Mouse (Mus musculus) left cerebral cortex, adult 11 months (tissue): ENCODE measurements around the gene Has3.
"Not testable (repeated sequence)": the region's sequence is repeated elsewhere in the genome, so short reads cannot be mapped to it uniquely, and the experiment has no call there.

Source experiments
- DNase-seq: peaks from one replicate; pipeline ENCODE4 v3.0.0; 2022; ENCODE audit warnings: low spot score

Gene Has3

GRCm38 (mm10) chr8:106887336-106888189, 17.5 kb downstream of the Has3 start:
- peak; percentile 47 for DNase-seq

GRCm38 (mm10) chr8:106888803-106889202, 18.8 kb downstream of the Has3 start:
- DNase-seq = no peak

GRCm38 (mm10) chr8:106892210-106892805, 22.3 kb downstream of the Has3 start:
- no peak for DNase-seq

GRCm38 (mm10) chr8:106892806-106893451, 22.9 kb downstream of the Has3 start:
- no peak for DNase-seq

GRCm38 (mm10) chr8:106893481-106894156, 23.6 kb downstream of the Has3 start, which contains the start of gene Utp4:
Gene Utp4 (plus strand): TSS chr8:106893636.
- DNase-seq = peak; percentile 62

- no peak for DNase-seq
Measured at GRCm38 (mm10) chr8:106899473-106899872, 29.4 kb downstream of the Has3 start.

GRCm38 (mm10) chr8:106905727-106906480, 35.9 kb downstream of the Has3 start:
- peak; percentile 57 for DNase-seq

- DNase-seq = no peak
Measured at GRCm38 (mm10) chr8:106906635-106907034, 36.6 kb downstream of the Has3 start.

- no peak for DNase-seq
Measured at GRCm38 (mm10) chr8:106907450-106907849, 37.4 kb downstream of the Has3 start.

GRCm38 (mm10) chr8:106908291-106908690, 38.2 kb downstream of the Has3 start:
- no peak for DNase-seq

GRCm38 (mm10) chr8:106913631-106914030, 43.6 kb downstream of the Has3 start:
- no peak for DNase-seq

- DNase-seq = no peak
Measured at GRCm38 (mm10) chr8:106919721-106920394, 49.8 kb downstream of the Has3 start.

GRCm38 (mm10) chr8:106920395-106920741, 50.3 kb downstream of the Has3 start:
- DNase-seq = no peak

- DNase-seq = no peak
Measured at GRCm38 (mm10) chr8:106924057-106924456, 54.0 kb downstream of the Has3 start.

- DNase-seq = no peak
Measured at GRCm38 (mm10) chr8:106924904-106925349, 54.9 kb downstream of the Has3 start.

GRCm38 (mm10) chr8:106925446-106925845, 55.4 kb downstream of the Has3 start:
- DNase-seq = no peak

- DNase-seq = no peak
Measured at GRCm38 (mm10) chr8:106927247-106927646, 57.2 kb downstream of the Has3 start.

GRCm38 (mm10) chr8:106928182-106928581, 58.1 kb downstream of the Has3 start:
- not testable (repeated sequence) for DNase-seq

- no peak for DNase-seq
Measured at GRCm38 (mm10) chr8:106929155-106929913, 59.3 kb downstream of the Has3 start.

GRCm38 (mm10) chr8:106929921-106930320, 59.9 kb downstream of the Has3 start:
- DNase-seq = no peak
